Mouse (Mus musculus) neural tube, postnatal 0 days (tissue): ENCODE measurements around the gene Abca9. TPM values are rescaled to one million over a fixed set of nuclear protein-coding genes. Genes with fewer than 3 reads are reported as not detected.

Source experiments
- polyA plus RNA-seq: library from polyadenylated mRNA; unstranded; fragments of >200 nt; fragmentation: Nextera tagmentation; extraction: Ambion mirVana; gene quantifications from 2 replicates; pipeline ENCODE4 v1.2.1, GENCODE M21; 2015

Gene Abca9
- 2.5 and 3.1 TPM in 2 replicates for polyA plus RNA-seq

GRCm38 (mm10) chr11:110167459-110168251 is at the start of gene Abca9:
Gene Abca9 (minus strand): TSS chr11:110168196.

GRCm38 (mm10) chr11:110095858-110096257 is 72.1 kb downstream of the Abca9 start, which contains the start of gene Abca8a:
Gene Abca8a (minus strand): TSS chr11:110095978.

Other genes starting within 250 kb of the Abca9 start
- 1.4 and 1.9 TPM in 2 replicates for gene Abca8b, start 172.4 kb downstream of the Abca9 start, polyA plus RNA-seq
- gene Abca8a, start 72.2 kb downstream of the Abca9 start, polyA plus RNA-seq, result 1.3 and 1.7 TPM in 2 replicates
- 0.70 and 0.87 TPM in 2 replicates for gene Abca6, start 83.6 kb upstream of the Abca9 start, polyA plus RNA-seq
- gene Abca5, start 169.5 kb upstream of the Abca9 start, polyA plus RNA-seq, result 14.4 and 15.8 TPM in 2 replicates
- gene Map2k6, start 230.9 kb upstream of the Abca9 start, polyA plus RNA-seq, result 8.3 and 9.0 TPM in 2 replicates